Mouse (Mus musculus) intestine, embryonic 15.5 days (tissue): Measurements from ENCODE around the gene Dtx3. TPM values are rescaled to one million over a fixed set of nuclear protein-coding genes. Genes with fewer than 3 reads are reported as not detected.

ENCODE experiments used
- ATAC-seq: fragments of 200-750 bp; cut with Nextera tagmentation; 2 replicates; pipeline ENCODE4 v1.8.0; 2017; ENCODE audit warnings: moderate TSS enrichment, moderate library complexity
- H3K27ac ChIP-seq: fragments of 300-500 bp; sonication (generic); 2 replicates; pipeline ENCODE4 v1.5.1; 2015; ENCODE audit warnings: mild to moderate bottlenecking, inconsistent platforms
- H3K27me3 ChIP-seq: fragments of 300-500 bp; sonication (generic); replicated peaks from 2 replicates; pipeline ENCODE4 v1.6.1; 2015; ENCODE audit warnings: inconsistent platforms
- H3K36me3 ChIP-seq: fragments of 300-500 bp; sonication (generic); 2 replicates; pipeline ENCODE4 v1.6.1; 2015; ENCODE audit warnings: inconsistent platforms
- H3K4me1 ChIP-seq: fragments of 300-500 bp; sonication (generic); replicated peaks from 2 replicates; pipeline ENCODE4 v1.6.1; 2015; ENCODE audit warnings: inconsistent platforms
- H3K4me2 ChIP-seq: fragments of 300-500 bp; sonication (generic); replicated peaks from 2 replicates; pipeline ENCODE4 v1.6.1; 2015; ENCODE audit warnings: mild to moderate bottlenecking, inconsistent platforms
- H3K4me3 ChIP-seq: fragments of 300-500 bp; sonication (generic); replicated peaks from 2 replicates; pipeline ENCODE4 v1.5.1; 2015; ENCODE audit warnings: inconsistent platforms
- H3K9ac ChIP-seq: fragments of 300-500 bp; sonication (generic); 2 replicates; pipeline ENCODE4 v1.6.1; 2015; ENCODE audit warnings: inconsistent platforms
- H3K9me3 ChIP-seq: fragments of 300-500 bp; sonication (generic); 2 replicates; pipeline ENCODE4 v1.6.1; 2016; ENCODE audit warnings: inconsistent platforms
- WGBS: fragments of 180-500 bp; shearing (Covaris S2); methylation state at CpG from one replicate; pipeline ENCODE4 v1.1.7; 2015; 5-methylcytosine and 5-hydroxymethylcytosine counted together
- polyA plus RNA-seq: library from polyadenylated mRNA; unstranded; fragments of >200 nt; fragmentation: Nextera tagmentation; extraction: Ambion mirVana; gene quantifications from 2 replicates; pipeline ENCODE4 v1.2.1, GENCODE M21; 2015

The Dtx3 gene
- polyA plus RNA-seq, 1 experiment from 2014 or later, result 70.6 TPM

DNA sequence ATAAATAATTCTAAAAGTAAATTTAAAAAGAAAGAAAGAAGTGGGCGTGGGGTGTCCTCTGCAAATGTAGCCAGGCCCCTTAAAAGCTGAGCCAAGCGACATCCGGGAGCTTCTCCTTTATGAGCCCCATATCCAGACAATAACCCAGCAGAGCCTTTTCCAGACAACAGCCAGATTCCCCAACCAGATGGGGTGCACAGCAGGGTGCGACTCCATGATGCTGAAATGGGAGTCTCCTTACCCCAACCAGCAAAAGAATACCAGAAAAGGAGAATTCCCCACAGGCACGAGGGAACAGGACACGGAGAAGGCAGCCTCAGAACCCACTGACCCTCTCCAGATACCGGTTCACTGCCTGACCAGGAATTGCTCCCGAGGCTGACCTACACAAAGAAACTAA, 52.3 kb downstream of the Dtx3 start:
- H3K4me1 ChIP-seq, result no peaks in the 10 kb centered on the region; the same call in 1 of the 2 replicates
- H3K36me3 ChIP-seq, result no peaks in the 10 kb centered on the region
- WGBS, result 89% methylated on average over 8 of the region's 8 CpGs
- H3K4me3 ChIP-seq, result no peak overlapping the region
- no peak for ATAC-seq
- no peaks in the 10 kb centered on the region for H3K9me3 ChIP-seq
- no peak overlapping the region for H3K27ac ChIP-seq
- H3K9ac ChIP-seq, result no peak overlapping the region
- no peaks in the 10 kb centered on the region for H3K27me3 ChIP-seq
- H3K4me2 ChIP-seq, result no peak overlapping the region

- Histone ChIP-seq H3K4me3 (no peak overlapping the region), H3K27ac (no peak overlapping the region), H3K36me3 (no peaks in the 10 kb centered on the region), H3K9me3 (no peaks in the 10 kb centered on the region), H3K27me3 (no peaks in the 10 kb centered on the region), H3K9ac (no peak overlapping the region), H3K4me1 (peaks cover 7% of the 10 kb centered on the region; the same call in 1 of the 2 replicates), H3K4me2 (no peak overlapping the region)
- ATAC-seq, result no peak
- 69% methylated on average over 8 of the region's 8 CpGs for WGBS
Measured at GRCm38 (mm10) chr10:127141500-127141899, 54.0 kb downstream of the Dtx3 start.

GRCm38 (mm10) chr10:127140971-127141370, 54.6 kb downstream of the Dtx3 start:
- no peak overlapping the region for H3K27ac ChIP-seq
- ATAC-seq, result no peak
- WGBS, result 81% methylated on average over 11 of the region's 11 CpGs
- H3K4me3 ChIP-seq, result no peak overlapping the region
- no peak overlapping the region for H3K4me2 ChIP-seq
- H3K27me3 ChIP-seq, result no peaks in the 10 kb centered on the region
- H3K4me1 ChIP-seq, result peaks cover 7% of the 10 kb centered on the region; the same call in 1 of the 2 replicates
- no peaks in the 10 kb centered on the region for H3K9me3 ChIP-seq
- no peak overlapping the region for H3K9ac ChIP-seq
- H3K36me3 ChIP-seq, result no peaks in the 10 kb centered on the region

Other genes with a start within 250 kb of the Dtx3 start
- 53.6 and 55.2 TPM in 2 replicates for gene Ctdsp2, start 217.0 kb downstream of the Dtx3 start, polyA plus RNA-seq
- 0.10 and 0.21 TPM in 2 replicates for gene Avil, start 195.0 kb downstream of the Dtx3 start, polyA plus RNA-seq
- 91.8 and 99.3 TPM in 2 replicates for gene Tsfm, start 164.9 kb downstream of the Dtx3 start, polyA plus RNA-seq
- 48.9 and 55.1 TPM in 2 replicates for gene Mettl1, start 154.3 kb downstream of the Dtx3 start, polyA plus RNA-seq
- 0.40 and 0.69 TPM in 2 replicates for gene Eef1akmt3, start 154.2 kb downstream of the Dtx3 start, polyA plus RNA-seq
- gene Cyp27b1, start 147.5 kb downstream of the Dtx3 start, polyA plus RNA-seq, result 0.05 and 0.11 TPM in 2 replicates
- gene March9, start 135.5 kb downstream of the Dtx3 start, polyA plus RNA-seq, result 0.74 and 0.91 TPM in 2 replicates
- gene Cdk4, start 132.2 kb downstream of the Dtx3 start, polyA plus RNA-seq, result 1,579 and 1,616 TPM in 2 replicates
- gene Tspan31, start 125.5 kb downstream of the Dtx3 start, polyA plus RNA-seq, result 167 and 181 TPM in 2 replicates
- gene Agap2, start 120.4 kb downstream of the Dtx3 start, polyA plus RNA-seq, result 0.16 and 0.43 TPM in 2 replicates
- gene Os9, start 74.6 kb downstream of the Dtx3 start, polyA plus RNA-seq, result 93.0 and 104 TPM in 2 replicates
- gene B4galnt1, start 30.5 kb downstream of the Dtx3 start, polyA plus RNA-seq, result 52.5 and 55.2 TPM in 2 replicates
- gene Slc26a10, start 15.1 kb downstream of the Dtx3 start, polyA plus RNA-seq, result 0.98 and 1.1 TPM in 2 replicates
- gene Arhgef25, start 5.6 kb downstream of the Dtx3 start, polyA plus RNA-seq, result 46.8 and 50.4 TPM in 2 replicates
- gene Pip4k2c, start 15.9 kb upstream of the Dtx3 start, polyA plus RNA-seq, result 33.7 and 35.0 TPM in 2 replicates
- 5.9 and 6.4 TPM in 2 replicates for gene Kif5a, start 67.6 kb upstream of the Dtx3 start, polyA plus RNA-seq
- 150 and 154 TPM in 2 replicates for gene Dctn2, start 70.6 kb upstream of the Dtx3 start, polyA plus RNA-seq
- 13.1 and 15.7 TPM in 2 replicates for gene Mbd6, start 93.3 kb upstream of the Dtx3 start, polyA plus RNA-seq
- gene Mars, start 116.1 kb upstream of the Dtx3 start, polyA plus RNA-seq, result 113 and 129 TPM in 2 replicates
- 6.1 and 6.7 TPM in 2 replicates for gene Arhgap9, start 126.2 kb upstream of the Dtx3 start, polyA plus RNA-seq
- 7.5 and 8.1 TPM in 2 replicates for gene Gli1, start 146.2 kb upstream of the Dtx3 start, polyA plus RNA-seq
- 0.03 TPM in 1 of 2 replicates, not detected in the other for gene Inhbe, start 158.7 kb upstream of the Dtx3 start, polyA plus RNA-seq
- 0.18 TPM in 1 of 2 replicates, not detected in the other for gene Inhbc, start 174.7 kb upstream of the Dtx3 start, polyA plus RNA-seq
- 29.5 and 31.1 TPM in 2 replicates for gene R3hdm2, start 184.6 kb upstream of the Dtx3 start, polyA plus RNA-seq